Mouse (Mus musculus) C2C12 (cell line): Measurements from ENCODE around the gene Zfp341. TPM values are rescaled to one million over a fixed set of nuclear protein-coding genes. Genes with fewer than 3 reads are reported as not detected.

Source experiments
- H3K27me3 ChIP-seq: one replicate; pipeline ENCODE4 v1.6.1; 2011; ENCODE audit not compliant: control insufficient read depth, insufficient read depth, insufficient read length
- H3K36me3 ChIP-seq: one replicate; pipeline ENCODE4 v1.6.1; 2011; ENCODE audit not compliant: control insufficient read depth, insufficient read depth
- H3K4me3 ChIP-seq: one replicate; pipeline ENCODE4 v1.5.1; 2011; ENCODE audit warnings: mild to moderate bottlenecking, control low read depth; ENCODE audit not compliant: poor library complexity, insufficient read depth, severe bottlenecking
- H3K79me2 ChIP-seq: one replicate; pipeline ENCODE4 v1.6.1; 2011; ENCODE audit not compliant: control insufficient read depth, insufficient read depth
- H3K79me3 ChIP-seq: one replicate; pipeline ENCODE4 v1.6.1; 2011; ENCODE audit warnings: low read depth, control low read depth
- H3ac ChIP-seq: one replicate; pipeline ENCODE3; 2011; ENCODE audit warnings: low read depth; ENCODE audit not compliant: control insufficient read depth, insufficient read length
- CEBPB ChIP-seq: IDR thresholded peaks from one replicate; pipeline ENCODE4 v1.6.1; 2011; ENCODE audit warnings: low read depth, mild to moderate bottlenecking, control low read depth, moderate library complexity
- CTCF ChIP-seq: IDR thresholded peaks from one replicate; pipeline ENCODE4 v1.5.1; 2011; ENCODE audit not compliant: control insufficient read depth, insufficient read depth, insufficient read length
- FOSL1 ChIP-seq: IDR thresholded peaks from one replicate; pipeline ENCODE4 v1.8.0; 2011; ENCODE audit warnings: mild to moderate bottlenecking, low read length; ENCODE audit not compliant: poor library complexity, insufficient read depth, severe bottlenecking
- MAX ChIP-seq: IDR thresholded peaks from one replicate; pipeline ENCODE4 v1.6.1; 2011; ENCODE audit warnings: mild to moderate bottlenecking, control low read depth
- MYOD1 ChIP-seq: IDR thresholded peaks from one replicate; pipeline ENCODE4 v1.6.1; 2011; ENCODE audit warnings: low read depth; ENCODE audit not compliant: control insufficient read depth, insufficient read length
- MYOG ChIP-seq: IDR thresholded peaks from one replicate; pipeline ENCODE4 v1.6.1; 2011; ENCODE audit not compliant: control insufficient read depth, insufficient read length; ENCODE audit errors: extremely low read depth
- USF1 ChIP-seq: IDR thresholded peaks from one replicate; pipeline ENCODE4 v1.6.1; 2011; ENCODE audit warnings: low read depth, mild to moderate bottlenecking, control low read depth, moderate library complexity
- long read RNA-seq, 2 experiments: library from polyadenylated mRNA; unstranded; transcript quantifications; one replicate each; pipeline ENCODE4 v2.0.0; 2019 to 2020
- polyA plus RNA-seq: library from polyadenylated mRNA; unstranded; fragments of >200 nt; fragmentation: generic; extraction: Trizol; gene quantifications from one replicate; pipeline ENCODE4 v1.2.1, GENCODE M21; 2012; ENCODE audit warnings: missing spikeins

Zfp341 gene
- polyA plus RNA-seq = 2.6 TPM
- long read RNA-seq, experiment 1 = 0 reads
- long read RNA-seq, experiment 2, partial matches to known transcripts = 1 of 2 reads
- long read RNA-seq, experiment 2, other reads (novel, unspliced or antisense) = 1 of 2 reads

- Histone ChIP-seq H3K27me3 (peaks cover 5% of the 10 kb centered on the region), H3K4me3 (peak within 1 kb of the TSS; percentile 46), H3K36me3 (no peaks in the 10 kb centered on the region), H3K79me2 (no peaks in the 10 kb centered on the region), H3K79me3 (no peaks in the 10 kb centered on the region), H3ac (peak within 1 kb of the TSS; percentile 85)
- peak; percentile 70 for TF ChIP-seq MAX
- no peak for TF ChIP-seq FOSL1
- peak; percentile 90 for TF ChIP-seq CTCF
Observed at GRCm38 (mm10) chr2:154613118-154614115, at the start of gene Zfp341, which contains the start of gene 4930519P11Rik. Gene Zfp341 (plus strand): TSS chr2:154613297. Gene 4930519P11Rik (minus strand): TSS chr2:154613437.

GRCm38 (mm10) chr2:154563612-154564170 lies 49.4 kb upstream of the Zfp341 start:
- H3K36me3 ChIP-seq = peaks cover 35% of the 10 kb centered on the region

GRCm38 (mm10) chr2:154565562-154565961 lies 47.5 kb upstream of the Zfp341 start:
- TF ChIP-seq MYOD1 (peak; percentile 10), CTCF (no peak), MAX (no peak), USF1 (no peak), FOSL1 (no peak), MYOG (no peak), CEBPB (no peak)
- no peak overlapping the region for H3ac ChIP-seq
- H3K36me3 ChIP-seq = peaks cover 31% of the 10 kb centered on the region

More at GRCm38 (mm10) chr2:154563612-154564170, 49.4 kb upstream of the Zfp341 start:
- TF ChIP-seq MAX (no peak), FOSL1 (no peak), CTCF (no peak), MYOD1 (no peak), USF1 (no peak), MYOG (no peak), CEBPB (no peak)
- Histone ChIP-seq H3K27me3 (no peaks in the 10 kb centered on the region), H3K79me2 (peaks cover 42% of the 10 kb centered on the region), H3ac (no peak overlapping the region), H3K4me3 (no peak overlapping the region), H3K79me3 (peaks cover 17% of the 10 kb centered on the region)

GRCm38 (mm10) chr2:154566641-154567040 lies 46.5 kb upstream of the Zfp341 start:
- no peak overlapping the region for H3K4me3 ChIP-seq
- H3ac ChIP-seq = no peak overlapping the region
- TF ChIP-seq MAX (no peak), MYOG (no peak), MYOD1 (no peak), USF1 (no peak), CEBPB (no peak)
- peaks cover 20% of the 10 kb centered on the region for H3K36me3 ChIP-seq
- H3K27me3 ChIP-seq = no peaks in the 10 kb centered on the region
- H3K79me2 ChIP-seq = peaks cover 48% of the 10 kb centered on the region
- peaks cover 19% of the 10 kb centered on the region for H3K79me3 ChIP-seq

More at GRCm38 (mm10) chr2:154565562-154565961, 47.5 kb upstream of the Zfp341 start:
- Histone ChIP-seq H3K79me3 (peaks cover 19% of the 10 kb centered on the region), H3K4me3 (no peak overlapping the region), H3K27me3 (no peaks in the 10 kb centered on the region), H3K79me2 (peaks cover 48% of the 10 kb centered on the region)

- Histone ChIP-seq H3K79me2 (peaks cover 48% of the 10 kb centered on the region), H3K79me3 (peaks cover 19% of the 10 kb centered on the region), H3K4me3 (peak overlapping the region; percentile 15), H3K36me3 (peaks cover 14% of the 10 kb centered on the region), H3ac (no peak overlapping the region), H3K27me3 (no peaks in the 10 kb centered on the region)
- TF ChIP-seq USF1 = no peak
- TF ChIP-seq MYOD1 = no peak
- TF ChIP-seq FOSL1 = no peak
- TF ChIP-seq CEBPB = no peak
- TF ChIP-seq MAX = no peak
- TF ChIP-seq MYOG = no peak
- no peak for TF ChIP-seq CTCF
Observed at GRCm38 (mm10) chr2:154567766-154568165, 45.3 kb upstream of the Zfp341 start.
